Mouse (Mus musculus) testis, adult 2 months (tissue): ENCODE measurements around the gene Usp12.

Experiments
- CTCF ChIP-seq: fragments of 200-500 bp; IDR thresholded peaks from 2 replicates; pipeline ENCODE4 v1.5.1; 2012; ENCODE audit warnings: low read depth, mild to moderate bottlenecking, inconsistent platforms, low read length, moderate library complexity; ENCODE audit not compliant: control insufficient read depth, insufficient read depth, insufficient replicate concordance
- POLR2A ChIP-seq: fragments of 200-500 bp; IDR thresholded peaks from 2 replicates; pipeline ENCODE4 v1.6.1; 2012; ENCODE audit warnings: low read depth, mild to moderate bottlenecking, inconsistent platforms, low read length, moderate library complexity; ENCODE audit not compliant: control insufficient read depth

DNA sequence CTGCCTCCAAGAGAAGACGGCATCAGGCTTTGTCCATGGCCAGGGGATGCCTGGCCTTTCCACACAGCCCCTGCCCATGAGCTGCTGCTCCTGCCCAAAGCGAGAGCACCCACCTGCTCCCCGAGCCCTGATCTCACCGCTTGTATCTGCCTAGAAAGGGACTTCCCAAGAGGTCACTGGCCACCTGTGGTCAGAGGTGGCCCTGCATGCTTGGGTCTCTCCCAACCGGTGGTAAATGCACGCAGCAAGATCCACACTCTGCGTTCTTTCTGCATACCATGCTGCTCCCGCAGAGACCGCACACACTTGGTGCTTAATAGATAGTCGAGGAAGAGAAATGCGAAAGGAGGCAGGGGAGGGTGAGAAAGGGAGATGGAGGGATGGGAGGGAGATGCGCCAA lies 107.9 kb downstream of the Usp12 start:
- no peak for TF ChIP-seq CTCF
- TF ChIP-seq POLR2A = no peak
